Mouse (Mus musculus): ENCODE results near the gene Hs3st1. TPM values are rescaled to one million over a fixed set of nuclear protein-coding genes. Genes with fewer than 3 reads are reported as not detected.

Gene Hs3st1
- total and polyA plus RNA-seq, 3 experiments = 0.81 to 2.8 (median 2.8) TPM

DNA sequence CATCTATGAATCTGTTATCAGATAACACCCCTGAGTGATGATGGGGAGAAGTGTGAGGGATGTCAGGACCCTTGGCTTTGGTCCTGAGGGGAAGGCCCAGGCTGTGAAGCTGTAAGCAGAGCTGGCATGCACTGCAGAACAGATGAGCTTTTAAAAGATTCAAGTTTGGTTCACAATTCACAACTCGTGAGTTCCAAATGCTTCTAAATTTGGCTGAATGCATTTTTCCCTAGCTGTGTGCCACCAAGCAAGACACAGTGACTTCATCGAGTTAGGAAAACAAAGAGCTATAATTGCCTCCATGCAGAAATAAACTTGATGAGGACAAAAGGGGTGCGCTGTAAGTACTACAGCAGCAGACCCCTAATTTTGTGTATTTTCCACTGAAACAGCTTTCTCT is 48.2 kb upstream of the Hs3st1 start:
- Histone ChIP-seq H3K9me3 (replicated peaks; ENCODE audit: low read length) (no peaks in the 10 kb centered on the region), H3K9ac (ENCODE audit: insufficient read depth, low read depth) (no peak overlapping the region), H3K4me1 (ENCODE audit: control insufficient read depth in 1 of 2, insufficient read depth in 2 of 2) (no peaks in the 10 kb centered on the region), H3K4me3 (replicated peaks in 1 of 3; ENCODE audit: low read depth in 2 of 3, low read length in 2 of 3, poor library complexity in 1 of 3) (no peak overlapping the region), H3K4me2 (ENCODE audit: insufficient read depth, low read depth, poor library complexity, severe bottlenecking) (no peak overlapping the region), H3K27ac (ENCODE audit: insufficient read depth, low read depth) (no peak overlapping the region), H3K79me2 (replicated peaks; ENCODE audit: control insufficient read depth, extremely low read depth, insufficient read depth, poor library complexity, severe bottlenecking) (no peaks in the 10 kb centered on the region), H3K27me3 (replicated peaks) (no peaks in the 10 kb centered on the region), H3K36me3 (replicated peaks in 1 of 2; ENCODE audit: control insufficient read depth in 1 of 2, insufficient read depth in 1 of 2, low read length in 1 of 2) (no peaks in the 10 kb centered on the region)
- in situ Hi-C loops (cut with MboI; ENCODE audit: low pct_ligation_motif_present, low pct_unique_long_range_greater_than_20kb, low sequenced_read_pairs) (no loop called here), dilution Hi-C loops (cut with MboI; ENCODE audit: extremely low pct_ligation_motif_present, extremely low pct_unique_long_range_greater_than_20kb, low sequenced_read_pairs) (no loop called here)
- TF ChIP-seq ZNF384 (IDR thresholded peaks at IDR 0.05; ENCODE audit: low read depth, low read length) (no peak), JUN (IDR thresholded peaks at IDR 0.05; ENCODE audit: insufficient read depth, low read depth, low read length) (no peak), ELF1 (IDR thresholded peaks at IDR 0.05; ENCODE audit: low read depth, low read length) (no peak), MAZ (IDR thresholded peaks at IDR 0.05; ENCODE audit: low read depth, low read length) (no peak), UBTF (IDR thresholded peaks at IDR 0.05; ENCODE audit: low read depth, low read length) (no peak), NRF1 (IDR thresholded peaks at IDR 0.05; ENCODE audit: low read depth, low read length) (no peak), MEF2A (IDR thresholded peaks at IDR 0.05; ENCODE audit: borderline replicate concordance, low read depth, low read length) (no peak)
- DNase-seq (ENCODE audit: extremely low read depth) = no peak

DNA sequence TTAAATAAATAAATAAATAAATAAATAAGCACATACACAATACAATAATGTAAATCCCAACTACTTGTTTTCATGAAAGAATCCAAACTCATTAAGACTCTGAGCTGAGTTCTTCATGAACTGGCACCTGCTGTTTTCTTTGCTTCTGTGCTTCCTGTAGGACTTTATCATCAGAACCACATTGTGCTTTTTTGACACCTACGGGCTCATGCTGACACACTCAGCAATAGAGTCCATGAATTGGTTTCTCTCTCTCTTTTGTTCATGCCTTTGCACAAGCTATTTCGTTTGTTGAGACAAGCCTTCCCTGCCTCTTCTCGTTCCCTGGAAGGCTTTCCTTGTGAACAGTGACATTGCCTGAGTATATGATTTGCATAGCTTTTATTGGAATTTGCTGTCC is 46.8 kb upstream of the Hs3st1 start:
- H3K27me3 ChIP-seq (replicated peaks) = no peaks in the 10 kb centered on the region
- H3K36me3 ChIP-seq (replicated peaks in 1 of 2; ENCODE audit: control insufficient read depth in 1 of 2, insufficient read depth in 1 of 2, low read length in 1 of 2) = no peaks in the 10 kb centered on the region
- dilution Hi-C loops (cut with MboI; ENCODE audit: extremely low pct_ligation_motif_present, extremely low pct_unique_long_range_greater_than_20kb, low sequenced_read_pairs) (no loop called here), in situ Hi-C loops (cut with MboI; ENCODE audit: low pct_ligation_motif_present, low pct_unique_long_range_greater_than_20kb, low sequenced_read_pairs) (no loop called here)
- no peak for DNase-seq (ENCODE audit: extremely low read depth)
- no peak overlapping the region for H3K9ac ChIP-seq (ENCODE audit: insufficient read depth, low read depth)
- no peaks in the 10 kb centered on the region for H3K9me3 ChIP-seq (replicated peaks; ENCODE audit: low read length)
- no peak overlapping the region for H3K4me2 ChIP-seq (ENCODE audit: insufficient read depth, low read depth, poor library complexity, severe bottlenecking)
- no peaks in the 10 kb centered on the region for H3K4me1 ChIP-seq (ENCODE audit: control insufficient read depth in 1 of 2, insufficient read depth in 2 of 2)
- no peaks in the 10 kb centered on the region for H3K79me2 ChIP-seq (replicated peaks; ENCODE audit: control insufficient read depth, extremely low read depth, insufficient read depth, poor library complexity, severe bottlenecking)
- no peak overlapping the region for H3K27ac ChIP-seq (ENCODE audit: insufficient read depth, low read depth)
- TF ChIP-seq PAX5 (IDR thresholded peaks at IDR 0.05; ENCODE audit: low read length) (no peak), UBTF (IDR thresholded peaks at IDR 0.05; ENCODE audit: low read depth, low read length) (no peak), POLR2AphosphoS2 (IDR thresholded peaks at IDR 0.05; ENCODE audit: low read depth, low read length) (no peak), CHD1 (IDR thresholded peaks at IDR 0.05; ENCODE audit: low read depth, low read length) (no peak), CHD2 (IDR thresholded peaks at IDR 0.05; ENCODE audit: low read length) (no peak), BHLHE40 (IDR thresholded peaks at IDR 0.05; ENCODE audit: low read depth, low read length) (no peak), IRF4 (IDR thresholded peaks at IDR 0.05; ENCODE audit: low read depth, low read length) (no peak), CTCF (conservative IDR thresholded peaks at IDR 0.05 in 1 of 2, IDR thresholded peaks at IDR 0.05 in 1 of 2; ENCODE audit: low read depth in 2 of 2, low read length in 2 of 2) (no peak), MXI1 (IDR thresholded peaks at IDR 0.05; ENCODE audit: low read depth, low read length) (no peak), JUND (conservative IDR thresholded peaks at IDR 0.05; ENCODE audit: low read depth, low read length) (no peak), KAT2A (IDR thresholded peaks at IDR 0.05; ENCODE audit: insufficient replicate concordance, low read length) (no peak), MEF2A (IDR thresholded peaks at IDR 0.05; ENCODE audit: borderline replicate concordance, low read depth, low read length) (no peak), E2F4 (IDR thresholded peaks at IDR 0.05; ENCODE audit: insufficient replicate concordance, low read depth, low read length) (no peak), MYC (IDR thresholded peaks at IDR 0.05; ENCODE audit: low read depth, low read length) (no peak), TBP (conservative IDR thresholded peaks at IDR 0.05; ENCODE audit: low read depth, low read length) (no peak), POLR2A (IDR thresholded peaks at IDR 0.05; ENCODE audit: low read depth, low read length) (no peak)
- no peak overlapping the region for H3K4me3 ChIP-seq (replicated peaks in 1 of 3; ENCODE audit: low read depth in 2 of 3, low read length in 2 of 3, poor library complexity in 1 of 3)

Data from CH12.LX (cell line).